In the genomic region with DNA sequence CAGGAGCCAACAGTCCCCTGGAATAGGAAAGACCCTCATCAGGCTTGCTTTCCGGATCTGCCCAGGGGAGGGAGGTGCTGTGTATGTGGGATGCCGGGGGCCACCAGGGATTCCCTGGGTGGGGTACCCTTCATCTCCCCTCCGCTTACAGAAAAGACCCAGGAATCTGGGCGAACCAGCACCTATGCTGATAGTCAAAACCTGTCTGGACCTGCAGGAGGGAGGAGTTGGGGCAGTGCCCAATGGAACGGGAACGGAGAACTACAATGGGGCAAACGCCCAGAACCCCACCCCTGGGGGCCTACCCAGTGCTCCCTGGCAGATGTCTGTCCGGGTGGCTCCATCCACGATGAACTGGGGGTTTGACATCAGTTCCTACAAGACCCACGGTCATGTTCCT, we compare ENCODE assay signal across 17 mouse cellular contexts. TPM values are rescaled to one million over a fixed set of nuclear protein-coding genes. Genes with fewer than 3 reads are reported as not detected.
A peak's percentile ranks its signal among the peaks of the same experiment; 100 is the strongest.
DNase-seq lines count a peak whose midpoint lies in the region; ATAC-seq lines count a peak whose summit lies in the region.
"Had no signal": no experiment of that assay in that cellular context is flagged by ENCODE, and none has a peak within 500 bp of the region (broad histone marks: within the 10 kb centered on the region; RNA-seq: fewer than 3 reads in every experiment).

No protein-coding gene starts in this region.

- WGBS in embryonic facial prominence, embryonic 13.5 days, result 78% methylated on average over 10 of the region's 10 CpGs
- 86% methylated on average over 10 of the region's 10 CpGs for WGBS in embryonic facial prominence, embryonic 10.5 days
- WGBS in liver, embryonic 11.5 days, result 84% methylated on average over 10 of the region's 10 CpGs
- WGBS in liver, embryonic 16.5 days (ENCODE audit: insufficient replicate concordance), result 78% methylated on average over 10 of the region's 10 CpGs

- H3K27me3 ChIP-seq in embryonic facial prominence, embryonic 13.5 days, result peaks cover 9% of the 10 kb centered on the region
- peaks cover 48% of the 10 kb centered on the region for H3K27me3 ChIP-seq in embryonic facial prominence, embryonic 10.5 days (replicated peaks; ENCODE audit: low read depth, poor library complexity, severe bottlenecking)
- 0 out of 2 replicates have a peak, but pooled peaks cover 4% of the 10 kb centered on the region for H3K27me3 ChIP-seq in liver, embryonic 11.5 days (replicated peaks; ENCODE audit: control insufficient read depth, insufficient read depth, low read length)
- no peaks in the 10 kb centered on the region for H3K27me3 ChIP-seq in liver, embryonic 16.5 days (ENCODE audit: control insufficient read depth, insufficient read depth, low read depth, low read length)

- H3K36me3 ChIP-seq in embryonic facial prominence, embryonic 13.5 days, result peaks cover 11% of the 10 kb centered on the region
- H3K36me3 ChIP-seq in embryonic facial prominence, embryonic 10.5 days (replicated peaks), result no peaks in the 10 kb centered on the region
- H3K36me3 ChIP-seq in liver, embryonic 11.5 days (ENCODE audit: control insufficient read depth, insufficient read depth, low read length), result peaks cover 3% of the 10 kb centered on the region; the same call in 1 of the 2 replicates
- peaks cover 26% of the 10 kb centered on the region for H3K36me3 ChIP-seq in liver, embryonic 16.5 days (ENCODE audit: control insufficient read depth, insufficient read depth)
- H3K36me3 ChIP-seq: hindbrain, embryonic 10.5 days had no signal

- intact Hi-C loops in left cerebral cortex, postnatal 14 days (cut with DNase I), result no loop called here

- 0 out of 2 replicates have a peak overlapping the region, but pooled peaks have one; percentile 82 for H3K4me2 ChIP-seq in embryonic facial prominence, embryonic 13.5 days
- peak overlapping the region; percentile 93 for H3K4me2 ChIP-seq in liver, embryonic 11.5 days
- peak overlapping the region; percentile 96 for H3K4me2 ChIP-seq in liver, embryonic 16.5 days (ENCODE audit: low read depth, low read length)

- no peaks in the 10 kb centered on the region for H3K9me3 ChIP-seq in embryonic facial prominence, embryonic 13.5 days
- H3K9me3 ChIP-seq in embryonic facial prominence, embryonic 10.5 days, result no peaks in the 10 kb centered on the region
- no peaks in the 10 kb centered on the region for H3K9me3 ChIP-seq in liver, embryonic 11.5 days (ENCODE audit: control insufficient read depth, low read length)
- H3K9me3 ChIP-seq in liver, embryonic 16.5 days (replicated peaks; ENCODE audit: control insufficient read depth, low read length), result no peaks in the 10 kb centered on the region
- H3K9me3 ChIP-seq: hindbrain, embryonic 10.5 days had no signal

- H3K4me1 ChIP-seq in embryonic facial prominence, embryonic 13.5 days, result peaks cover 27% of the 10 kb centered on the region
- H3K4me1 ChIP-seq in embryonic facial prominence, embryonic 10.5 days, result peaks cover 24% of the 10 kb centered on the region
- H3K4me1 ChIP-seq in liver, embryonic 11.5 days (replicated peaks; ENCODE audit: control insufficient read depth, insufficient read depth, low read length), result peaks cover 35% of the 10 kb centered on the region
- peaks cover 46% of the 10 kb centered on the region for H3K4me1 ChIP-seq in liver, embryonic 16.5 days (ENCODE audit: control insufficient read depth, low read depth, low read length)

- H3K27ac ChIP-seq in embryonic facial prominence, embryonic 13.5 days, result no peak overlapping the region
- no peak overlapping the region for H3K27ac ChIP-seq in embryonic facial prominence, embryonic 10.5 days (replicated peaks)
- no peak overlapping the region for H3K27ac ChIP-seq in liver, embryonic 11.5 days (ENCODE audit: low read depth, low read length)
- H3K27ac ChIP-seq in liver, embryonic 16.5 days (ENCODE audit: low read length), result peak overlapping the region; percentile 42; the same call in 1 of the 2 replicates
- H3K27ac ChIP-seq: hindbrain, embryonic 10.5 days had no signal

- no peak for ATAC-seq in embryonic facial prominence, embryonic 13.5 days (ENCODE audit: insufficient number of reproducible peaks, insufficient read depth, low FRiP score, low TSS enrichment, low read depth)
- ATAC-seq in liver, embryonic 11.5 days (replicated peaks; ENCODE audit: low FRiP score), result no peak
- no peak for ATAC-seq in liver, embryonic 16.5 days (ENCODE audit: low read depth)
- ATAC-seq: activated CD4-positive, CD25-positive, alpha-beta regulatory T cell, adult 4 months; intestine, embryonic 16.5 days had no signal

- no peak for DNase-seq in embryonic facial prominence, embryonic 10.5 days (ENCODE audit: low spot score)
- DNase-seq in liver, embryonic 11.5 days (ENCODE audit: low spot score), result no peak
- DNase-seq in liver, result no peak
- peak; percentile 76 to 80 for DNase-seq in urinary bladder, postnatal 36 days (ENCODE audit: low spot score in 2 of 2)
- no peak for DNase-seq in left cerebral cortex, postnatal 14 days (ENCODE audit: low spot score in 2 of 2)
- no peak for DNase-seq in B cell, adult 2 months
- DNase-seq: cerebellum, postnatal 10 days; lung, postnatal 10 days; right cerebral cortex, postnatal 25 days had no signal

- peak overlapping the region; percentile 16; the same call in 1 of the 2 replicates for H3K9ac ChIP-seq in embryonic facial prominence, embryonic 13.5 days
- H3K9ac ChIP-seq in liver, embryonic 11.5 days (ENCODE audit: low read depth, low read length), result no peak overlapping the region
- H3K9ac ChIP-seq in liver, embryonic 16.5 days (ENCODE audit: low read depth, low read length), result peak overlapping the region; percentile 83

- H3K4me3 ChIP-seq in embryonic facial prominence, embryonic 13.5 days, result no peak overlapping the region; the same call in 1 of the 2 replicates
- H3K4me3 ChIP-seq in embryonic facial prominence, embryonic 10.5 days, result no peak overlapping the region
- H3K4me3 ChIP-seq in liver, embryonic 11.5 days (ENCODE audit: low read depth, low read length), result peak overlapping the region; percentile 56
- H3K4me3 ChIP-seq in liver, embryonic 16.5 days (ENCODE audit: low read depth, low read length), result peak overlapping the region; percentile 74

RNA-seq across cellular contexts. Expression of a gene that starts 2.0 kb away (rescaled TPM):
- 8.1 and 10.3 TPM in 2 replicates for polyA plus RNA-seq in embryonic facial prominence, embryonic 13.5 days (2015; fragmentation: Nextera tagmentation; extraction: Ambion mirVana)
- 2.9 and 3.2 TPM in 2 replicates for polyA plus RNA-seq in embryonic facial prominence, embryonic 10.5 days (2016; fragmentation: Nextera tagmentation; extraction: Ambion mirVana)
- 25.2 and 25.8 TPM in 2 replicates for polyA plus RNA-seq in liver, embryonic 11.5 days (2014; fragmentation: Nextera tagmentation; extraction: Ambion mirVana)
- polyA plus RNA-seq in liver, embryonic 16.5 days (2015; fragmentation: Nextera tagmentation; extraction: Ambion mirVana), result 22.2 and 23.4 TPM in 2 replicates
- 10 to 100 TPM; 14.5 to 17.4 TPM for total RNA-seq in left cerebral cortex, postnatal 14 days (2021)

RNA-seq across cellular contexts. Expression of a gene that starts 27.7 kb away (rescaled TPM):
- polyA plus RNA-seq in embryonic facial prominence, embryonic 13.5 days (2015; fragmentation: Nextera tagmentation; extraction: Ambion mirVana), result not detected in 2 replicates
- not detected in 2 replicates for polyA plus RNA-seq in embryonic facial prominence, embryonic 10.5 days (2016; fragmentation: Nextera tagmentation; extraction: Ambion mirVana)
- not detected in 2 replicates for polyA plus RNA-seq in liver, embryonic 11.5 days (2014; fragmentation: Nextera tagmentation; extraction: Ambion mirVana)
- 0.06 TPM in 2 replicates for polyA plus RNA-seq in liver, embryonic 16.5 days (2015; fragmentation: Nextera tagmentation; extraction: Ambion mirVana)
- total RNA-seq in left cerebral cortex, postnatal 14 days (2021), result not detected
- total RNA-seq: heart, adult 8-10 months; layer of hippocampus, adult 18-20 months had no signal
- polyA plus RNA-seq: activated CD4-positive, CD25-positive, alpha-beta regulatory T cell, adult 4 months; C2C12; hindbrain, embryonic 10.5 days; intestine, embryonic 16.5 days had no signal

RNA-seq across cellular contexts. Expression of a gene that starts 32.7 kb away (rescaled TPM):
- 28.3 and 28.4 TPM in 2 replicates for polyA plus RNA-seq in embryonic facial prominence, embryonic 13.5 days (2015; fragmentation: Nextera tagmentation; extraction: Ambion mirVana)
- polyA plus RNA-seq in embryonic facial prominence, embryonic 10.5 days (2016; fragmentation: Nextera tagmentation; extraction: Ambion mirVana), result 34.5 and 38.1 TPM in 2 replicates
- polyA plus RNA-seq in liver, embryonic 11.5 days (2014; fragmentation: Nextera tagmentation; extraction: Ambion mirVana), result 30.7 and 33.7 TPM in 2 replicates
- 14.4 and 19.0 TPM in 2 replicates for polyA plus RNA-seq in liver, embryonic 16.5 days (2015; fragmentation: Nextera tagmentation; extraction: Ambion mirVana)
- total RNA-seq in left cerebral cortex, postnatal 14 days (2021), result 10 to 100 TPM; 41.2 to 44.4 TPM

RNA-seq across cellular contexts. Expression of a gene that starts 43.9 kb away (rescaled TPM):
- 79.5 and 80.4 TPM in 2 replicates for polyA plus RNA-seq in embryonic facial prominence, embryonic 13.5 days (2015; fragmentation: Nextera tagmentation; extraction: Ambion mirVana)
- polyA plus RNA-seq in embryonic facial prominence, embryonic 10.5 days (2016; fragmentation: Nextera tagmentation; extraction: Ambion mirVana), result 82.5 and 84.6 TPM in 2 replicates
- 84.5 and 93.9 TPM in 2 replicates for polyA plus RNA-seq in liver, embryonic 11.5 days (2014; fragmentation: Nextera tagmentation; extraction: Ambion mirVana)
- polyA plus RNA-seq in liver, embryonic 16.5 days (2015; fragmentation: Nextera tagmentation; extraction: Ambion mirVana), result 37.4 and 38.5 TPM in 2 replicates
- total RNA-seq in left cerebral cortex, postnatal 14 days (2021), result 10 to 100 TPM; 49.8 to 54.3 TPM

RNA-seq across cellular contexts. Expression of a gene that starts 44.0 kb away (rescaled TPM):
- polyA plus RNA-seq in embryonic facial prominence, embryonic 13.5 days (2015; fragmentation: Nextera tagmentation; extraction: Ambion mirVana), result 714 and 858 TPM in 2 replicates
- 831 and 861 TPM in 2 replicates for polyA plus RNA-seq in embryonic facial prominence, embryonic 10.5 days (2016; fragmentation: Nextera tagmentation; extraction: Ambion mirVana)
- polyA plus RNA-seq in liver, embryonic 11.5 days (2014; fragmentation: Nextera tagmentation; extraction: Ambion mirVana), result 1,022 and 1,135 TPM in 2 replicates
- 440 and 454 TPM in 2 replicates for polyA plus RNA-seq in liver, embryonic 16.5 days (2015; fragmentation: Nextera tagmentation; extraction: Ambion mirVana)
- 100 to 1,000 TPM; 597 to 658 TPM for total RNA-seq in left cerebral cortex, postnatal 14 days (2021)

Comparison
In these comparisons a context has a peak if more than half of its experiments do, and no peak if none do; other contexts are left out.
1. H3K4me3 ChIP-seq: peak in liver, embryonic 11.5 days (single experiment) and liver, embryonic 16.5 days (single experiment); none in embryonic facial prominence, embryonic 13.5 days (single experiment) and embryonic facial prominence, embryonic 10.5 days (single experiment).
2. DNase-seq: peak in urinary bladder, postnatal 36 days (2 of 2); none in embryonic facial prominence, embryonic 10.5 days (single experiment), liver, embryonic 11.5 days (single experiment), liver (single experiment), left cerebral cortex, postnatal 14 days (0 of 2) and B cell, adult 2 months (0 of 2).
3. Peak in every context shown above with its lines, with median percentiles within 50 percentile points of each other: H3K4me2 ChIP-seq.